Mouse (Mus musculus): ENCODE measurements around the gene Cisd3. TPM values are rescaled to one million over a fixed set of nuclear protein-coding genes. Genes with fewer than 3 reads are reported as not detected.

Cisd3 gene
- total RNA-seq, 2 experiments from 2014 or later, result 165 to 273 TPM

Small RNA genes within 50 kb of the gene (microRNA-seq; reads per million reads assigned to microRNA genes)
- gene Gm24158 (ENCODE audit: borderline number of aligned reads in 2 of 2), result 0.47 to 1.2 reads per million in 2 experiments
- 0 to 1.8 reads per million in 2 experiments for gene Mir6927 (ENCODE audit: borderline number of aligned reads in 2 of 2)

Other genes starting within 250 kb of the Cisd3 start
- under 1 TPM; 0.19 to 0.20 TPM for gene 4933428G20Rik, start 185.5 kb upstream of the Cisd3 start, total RNA-seq (2021)
- 10 to 100 TPM; 11.4 to 12.3 TPM for gene Srcin1, start 109.6 kb upstream of the Cisd3 start, total RNA-seq (2021)
- 1 to 10 TPM; 5.5 to 8.2 TPM for gene Epop, start 56.1 kb upstream of the Cisd3 start, total RNA-seq (2021)
- 10 to 100 TPM; 42.4 to 44.0 TPM for gene Mllt6, start 22.4 kb upstream of the Cisd3 start, total RNA-seq (2021)
- 10 to 100 TPM; 18.6 to 19.5 TPM for gene Pcgf2, start 14.7 kb downstream of the Cisd3 start, total RNA-seq (2021)
- gene Psmb3, start 17.6 kb downstream of the Cisd3 start, total RNA-seq (2021), result 100 to 1,000 TPM; 221 to 238 TPM
- gene Pip4k2b, start 58.9 kb downstream of the Cisd3 start, total RNA-seq (2021), result 10 to 100 TPM; 22.4 to 26.5 TPM
- gene Cwc25, start 80.7 kb downstream of the Cisd3 start, total RNA-seq (2021), result 10 to 100 TPM; 18.2 to 21.1 TPM
- not detected for gene 1700001P01Rik, start 90.1 kb downstream of the Cisd3 start, total RNA-seq (2021)
- gene Rpl23, start 96.6 kb downstream of the Cisd3 start, total RNA-seq (2021), result 100 to 1,000 TPM; 830 to 834 TPM
- gene Lasp1, start 113.2 kb downstream of the Cisd3 start, total RNA-seq (2021), result 100 to 1,000 TPM in 1 of 2 experiments, 10 to 100 TPM in 1; 94.0 to 145 TPM
- 1 to 10 TPM; 3.7 to 4.0 TPM for gene B230217C12Rik, start 155.0 kb downstream of the Cisd3 start, total RNA-seq (2021)
- gene Fbxo47, start 198.3 kb downstream of the Cisd3 start, total RNA-seq (2021), result 1 to 10 TPM in 1 of 2 experiments, under 1 TPM in 1; 0.58 to 1.2 TPM